Mouse (Mus musculus): ENCODE results near the gene Idh1.
A peak's percentile ranks its signal among the peaks of the same experiment; 100 is the strongest.
"Not testable (repeated sequence)": the region's sequence is repeated elsewhere in the genome, so short reads cannot be mapped to it uniquely, and the experiment has no call there.

Idh1 gene

DNA sequence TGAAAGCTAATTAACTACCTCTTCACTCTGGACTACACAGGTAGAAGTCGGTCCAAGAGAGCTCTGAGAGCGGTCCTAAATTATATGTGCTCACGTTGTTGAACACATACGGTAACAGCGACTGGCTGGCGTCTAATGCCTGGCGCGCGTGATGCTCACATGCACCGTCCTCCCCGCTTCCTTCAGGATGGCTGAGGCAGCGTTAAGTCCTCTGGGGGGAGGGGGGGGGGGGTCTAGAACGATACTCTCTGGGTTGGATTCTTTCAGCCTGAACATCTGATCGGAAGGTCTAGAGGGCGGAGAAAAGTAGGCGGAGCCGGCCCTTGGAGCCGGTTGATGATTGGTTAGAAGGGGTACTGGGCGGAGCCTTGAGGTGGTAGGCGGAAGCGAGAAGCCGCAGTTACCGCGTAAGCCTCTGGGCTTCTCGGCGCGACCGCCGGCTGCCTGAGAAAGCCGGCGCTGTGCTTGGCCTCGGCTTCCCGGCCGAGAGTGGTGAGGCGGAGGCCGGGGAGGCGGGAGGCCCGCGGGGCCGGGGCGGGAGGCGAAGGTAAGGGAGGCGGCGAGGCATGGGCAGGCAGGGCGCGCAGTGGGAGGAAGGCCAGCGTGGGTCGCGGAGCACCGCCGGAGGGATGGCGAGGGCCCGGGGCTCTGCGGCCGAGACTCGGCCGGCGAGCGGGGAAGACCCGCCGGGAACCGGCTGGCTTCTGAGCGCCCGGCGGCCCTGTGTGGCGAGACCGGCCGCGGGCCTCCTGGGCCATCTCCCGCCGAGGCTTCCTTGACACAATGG lies at the start of gene Idh1, which contains the start of gene Pikfyve:
Gene Idh1, minus strand, starts transcription at position 214 of the 787 bp plus-strand sequence.
Gene Pikfyve, plus strand, starts transcription at position 397 of the 787 bp plus-strand sequence.
- peak; percentile 94 to 98 for DNase-seq (ENCODE audit: low spot score in 2 of 2)

DNA sequence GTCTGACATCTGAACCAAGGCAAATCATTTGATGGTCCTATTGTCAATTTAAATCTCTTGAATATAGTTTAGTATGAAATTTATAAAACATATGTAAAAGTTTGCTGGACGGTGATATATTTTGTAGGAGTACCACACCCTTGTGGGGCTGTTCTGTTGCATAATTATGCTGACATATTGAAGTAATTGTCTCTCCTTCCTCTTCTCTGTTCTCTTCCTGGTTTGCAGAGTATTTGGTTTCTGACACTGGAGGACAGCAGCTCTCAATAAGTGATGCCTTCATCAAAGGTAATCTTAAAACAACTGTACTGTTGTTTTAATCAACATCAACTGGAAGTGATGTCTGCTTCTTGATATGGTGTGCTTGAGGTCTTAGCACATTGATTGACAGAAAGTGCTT lies 44.3 kb upstream of the Idh1 start:
- DNase-seq (ENCODE audit: low spot score in 2 of 2): no peak

- not testable (repeated sequence) for DNase-seq (ENCODE audit: low spot score in 2 of 2)
Measured at GRCm38 (mm10) chr1:65229768-65230167, 43.5 kb upstream of the Idh1 start.

DNA sequence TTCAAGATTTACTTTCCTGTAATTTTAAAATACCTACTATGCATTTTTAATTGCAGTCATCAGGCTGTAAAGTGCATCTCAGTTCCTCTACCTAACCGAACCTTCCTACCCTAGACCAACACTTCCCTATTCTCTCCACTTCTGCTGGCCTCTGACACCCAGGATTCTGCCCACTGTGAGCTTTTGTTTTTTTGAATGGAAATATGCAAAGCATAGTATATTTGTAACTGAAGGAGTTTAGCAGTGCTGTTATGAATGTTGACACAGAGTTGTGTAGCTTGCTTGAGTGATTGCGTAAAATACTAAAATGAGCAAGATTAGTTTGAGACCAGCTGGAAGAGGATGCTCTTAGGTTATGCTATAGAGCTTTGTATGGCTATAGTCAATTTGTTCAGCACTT lies 41.4 kb upstream of the Idh1 start:
- no peak for DNase-seq (ENCODE audit: low spot score in 2 of 2)

- no peak for DNase-seq (ENCODE audit: low spot score in 2 of 2)
Measured at GRCm38 (mm10) chr1:65223654-65224053, 37.4 kb upstream of the Idh1 start.

GRCm38 (mm10) chr1:65217972-65218371 lies 31.7 kb upstream of the Idh1 start:
- DNase-seq (ENCODE audit: low spot score in 2 of 2): no peak

DNA sequence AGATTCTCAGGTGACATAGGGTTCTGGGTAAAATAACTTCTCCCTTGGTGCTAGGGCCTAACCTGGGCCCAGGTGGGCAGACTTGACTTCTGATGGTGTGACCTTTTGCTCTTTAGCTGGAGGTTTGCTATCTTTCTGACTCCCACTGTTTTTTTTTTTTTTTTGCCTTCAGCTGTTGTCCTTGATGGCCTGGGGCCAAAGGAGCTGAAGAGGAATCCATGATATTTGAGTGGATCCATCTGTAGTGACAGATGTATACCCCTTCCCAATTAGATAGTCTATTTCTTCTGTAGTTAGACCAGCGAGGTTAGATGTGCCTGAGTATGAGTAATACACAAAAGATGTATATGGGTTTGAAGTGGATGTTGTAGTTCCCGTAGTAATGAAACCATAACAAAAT lies 31.3 kb upstream of the Idh1 start:
- DNase-seq (ENCODE audit: low spot score in 2 of 2): no peak

DNA sequence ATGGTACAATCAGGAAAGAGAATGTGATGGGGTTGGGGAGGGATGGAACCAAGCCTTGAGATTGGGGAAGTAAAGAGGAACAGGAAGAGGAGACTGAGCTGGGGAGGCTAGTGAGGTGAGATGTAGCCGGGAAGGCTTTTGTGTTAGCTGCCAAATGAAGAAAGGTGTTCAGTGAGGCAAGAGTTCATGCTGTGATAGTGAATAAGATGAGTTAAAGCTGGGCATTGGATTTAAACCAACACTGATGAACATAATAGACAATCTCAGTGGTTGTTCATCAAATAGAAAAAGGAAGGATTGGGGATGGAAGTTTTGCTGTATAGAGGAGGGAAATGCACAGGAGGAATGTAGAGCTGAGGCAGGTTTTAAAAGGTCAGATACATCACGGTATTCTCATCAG lies 26.9 kb upstream of the Idh1 start:
- no peak for DNase-seq (ENCODE audit: low spot score in 2 of 2)

DNA sequence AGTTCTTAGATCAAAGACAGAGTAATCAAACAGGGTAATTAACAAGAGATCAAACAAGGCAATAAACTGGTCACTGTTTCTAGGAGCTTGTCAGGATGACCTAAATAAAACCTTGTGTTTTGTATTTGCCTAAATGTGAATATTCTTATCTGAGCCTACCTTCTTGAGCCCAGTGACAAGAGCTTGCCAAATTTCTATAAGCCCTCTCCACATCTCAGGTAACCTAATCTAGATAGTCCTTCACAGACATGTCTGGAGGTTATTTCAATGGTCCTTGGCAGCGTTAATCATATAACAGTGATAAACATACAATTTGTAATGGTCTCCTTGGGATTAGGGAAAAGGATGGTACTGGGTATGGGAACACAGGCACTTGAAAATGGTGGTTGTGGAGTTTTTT lies 18.0 kb upstream of the Idh1 start:
- DNase-seq (ENCODE audit: low spot score in 2 of 2): no peak

- no peak for DNase-seq (ENCODE audit: low spot score in 2 of 2)
Measured at GRCm38 (mm10) chr1:65198861-65199260, 12.6 kb upstream of the Idh1 start.

DNA sequence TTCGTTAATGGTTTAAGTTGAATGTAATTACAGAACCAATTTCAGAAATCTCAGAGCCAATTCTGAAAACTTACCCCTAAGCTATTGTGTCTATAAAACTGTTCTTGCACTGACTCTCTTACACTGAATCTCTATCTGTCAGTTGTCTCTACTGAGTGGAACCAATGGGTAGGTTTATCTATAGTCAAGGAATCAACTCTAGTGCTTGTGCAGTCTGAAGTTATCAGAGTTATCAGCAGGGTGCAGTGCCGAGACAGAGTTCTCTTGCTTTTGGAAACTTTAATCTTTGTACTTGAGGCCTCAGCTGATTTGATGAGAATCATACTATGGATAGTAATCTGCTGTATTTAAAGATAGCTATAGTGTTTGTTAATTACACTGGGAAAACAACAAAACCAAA lies 12.1 kb upstream of the Idh1 start:
- DNase-seq (ENCODE audit: low spot score in 2 of 2): no peak

DNA sequence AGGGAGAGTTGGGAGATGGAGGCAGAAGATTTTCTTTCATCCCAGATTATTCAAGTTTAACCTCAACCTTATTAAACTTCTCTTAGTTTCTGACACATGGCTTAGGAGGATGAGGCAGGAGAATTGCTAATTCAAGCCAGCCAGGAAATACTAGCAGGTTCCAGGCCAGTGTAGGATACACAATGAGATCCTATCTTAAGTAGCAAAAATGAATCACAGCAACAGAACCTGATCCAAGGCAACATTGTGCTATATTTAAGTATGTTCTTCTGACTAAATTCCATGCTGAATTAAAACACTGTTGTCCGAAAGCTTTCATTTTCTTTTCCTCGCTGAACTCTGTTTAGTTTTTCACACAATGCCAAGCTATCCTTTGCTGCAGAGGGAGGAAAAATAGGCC lies 6.9 kb upstream of the Idh1 start:
- no peak for DNase-seq (ENCODE audit: low spot score in 2 of 2)

GRCm38 (mm10) chr1:65190172-65190571 lies 3.9 kb upstream of the Idh1 start:
- DNase-seq (ENCODE audit: low spot score in 2 of 2): no peak

- DNase-seq (ENCODE audit: low spot score in 2 of 2): no peak
Measured at GRCm38 (mm10) chr1:65187074-65187430, 752 bp upstream of the Idh1 start.

- no peak for DNase-seq (ENCODE audit: low spot score in 2 of 2)
Measured at GRCm38 (mm10) chr1:65185524-65186205, 635 bp downstream of the Idh1 start.

DNA sequence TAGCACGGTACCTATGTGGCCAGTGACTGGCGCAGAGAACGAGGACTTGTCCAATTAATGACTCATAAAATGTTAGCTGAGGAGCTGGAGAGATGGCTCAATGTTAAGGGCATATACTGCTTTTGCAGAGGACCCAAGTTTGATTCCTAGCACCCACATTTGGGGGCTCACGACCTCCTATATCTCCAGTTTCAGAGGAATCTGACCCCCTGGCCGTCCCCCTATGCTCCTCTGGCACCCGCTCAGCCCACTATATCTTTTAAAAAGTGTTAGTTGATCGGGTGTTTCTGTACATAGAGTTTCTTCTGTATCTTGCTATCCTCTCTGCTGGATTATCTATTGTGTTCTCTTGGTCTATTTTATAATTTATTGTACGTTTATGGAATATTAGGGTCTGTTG lies 1.3 kb downstream of the Idh1 start:
- no peak for DNase-seq (ENCODE audit: low spot score in 2 of 2)

GRCm38 (mm10) chr1:65183994-65184393 lies 2.3 kb downstream of the Idh1 start:
- no peak for DNase-seq (ENCODE audit: low spot score in 2 of 2)

- no peak for DNase-seq (ENCODE audit: low spot score in 2 of 2)
Measured at GRCm38 (mm10) chr1:65181459-65181858, 4.8 kb downstream of the Idh1 start.

DNA sequence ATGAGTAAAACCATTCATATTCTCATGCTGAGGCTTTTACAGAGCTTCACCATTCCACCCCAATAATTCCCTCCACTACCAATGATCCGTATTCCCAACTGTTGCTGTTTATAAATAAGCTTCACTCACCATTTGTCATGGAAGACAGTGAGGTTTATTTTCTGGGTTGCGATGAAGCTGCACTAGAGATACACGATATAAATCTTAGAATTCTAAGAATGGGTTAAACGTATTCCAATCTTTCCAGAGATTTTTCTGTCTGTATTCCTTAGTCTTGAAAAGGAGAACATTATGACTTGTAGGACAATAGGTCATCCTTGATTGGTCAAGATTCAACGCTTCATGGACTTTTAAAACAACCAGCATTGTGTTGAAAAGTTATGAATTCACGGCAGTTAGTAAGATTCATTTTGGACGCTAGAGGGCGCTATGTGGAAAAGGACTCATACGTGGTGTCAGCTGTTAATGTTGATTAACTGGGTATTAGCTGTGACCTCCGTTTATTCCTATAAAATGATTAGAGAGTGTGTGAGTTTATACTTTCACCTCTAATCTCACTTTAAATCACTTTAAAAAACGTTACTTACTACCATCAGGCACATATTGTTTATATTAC lies 6.6 kb downstream of the Idh1 start:
- DNase-seq (ENCODE audit: low spot score in 2 of 2): peak in 1 of 2 experiments; percentile 61

GRCm38 (mm10) chr1:65178902-65179432 lies 7.3 kb downstream of the Idh1 start:
- peak; percentile 96 to 98 for DNase-seq (ENCODE audit: low spot score in 2 of 2)

GRCm38 (mm10) chr1:65178126-65178901 lies 8.0 kb downstream of the Idh1 start:
- peak; percentile 87 to 89 for DNase-seq (ENCODE audit: low spot score in 2 of 2)

DNA sequence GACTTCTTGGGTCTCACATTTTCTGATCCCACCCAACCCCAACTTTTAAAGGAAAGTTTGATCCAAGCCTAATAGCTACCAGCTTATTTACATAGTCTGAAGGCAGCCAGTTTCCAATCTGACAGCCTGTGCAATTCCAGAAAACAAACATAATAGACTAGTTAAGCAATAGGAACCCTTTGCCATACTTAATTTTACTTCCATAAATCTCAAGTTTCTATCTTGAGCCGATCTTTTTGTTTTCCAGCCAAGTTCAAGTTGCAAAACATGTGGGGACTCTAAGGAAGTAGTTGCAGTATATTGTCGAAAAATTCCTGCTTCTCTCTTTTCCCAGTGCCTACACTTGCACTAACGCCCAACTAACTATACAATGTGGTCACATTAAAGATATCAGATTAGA lies 8.8 kb downstream of the Idh1 start:
- DNase-seq (ENCODE audit: low spot score in 2 of 2): no peak
